Mouse (Mus musculus) ovary, postnatal 10 days (tissue): Measurements from ENCODE around the gene Smtn.

ENCODE experiments used
- DNase-seq: peaks from one replicate; pipeline ENCODE4 v3.0.0; 2022; ENCODE audit warnings: low spot score

Smtn gene

GRCm38 (mm10) chr11:3526979-3527738, 13.3 kb downstream of the Smtn start:
- DNase-seq = no peak

GRCm38 (mm10) chr11:3526207-3526606, 14.2 kb downstream of the Smtn start:
- no peak for DNase-seq

GRCm38 (mm10) chr11:3525560-3525959, 14.9 kb downstream of the Smtn start:
- no peak for DNase-seq

GRCm38 (mm10) chr11:3523840-3524582, 16.4 kb downstream of the Smtn start:
- DNase-seq = no peak

GRCm38 (mm10) chr11:3522285-3523000, 18.0 kb downstream of the Smtn start:
- no peak for DNase-seq

GRCm38 (mm10) chr11:3521339-3522224, 18.8 kb downstream of the Smtn start:
- no peak for DNase-seq

- no peak for DNase-seq
Observed at GRCm38 (mm10) chr11:3520919-3521318, 19.5 kb downstream of the Smtn start.

- DNase-seq = no peak
Observed at GRCm38 (mm10) chr11:3519756-3520398, 20.5 kb downstream of the Smtn start.

GRCm38 (mm10) chr11:3519051-3519726, 21.2 kb downstream of the Smtn start:
- DNase-seq = no peak

- no peak for DNase-seq
Observed at GRCm38 (mm10) chr11:3517846-3518732, 22.3 kb downstream of the Smtn start.

- DNase-seq = no peak
Observed at GRCm38 (mm10) chr11:3516859-3517845, 23.3 kb downstream of the Smtn start.

- no peak for DNase-seq
Observed at GRCm38 (mm10) chr11:3516121-3516520, 24.3 kb downstream of the Smtn start.

GRCm38 (mm10) chr11:3515637-3516036, 24.8 kb downstream of the Smtn start:
- no peak for DNase-seq

GRCm38 (mm10) chr11:3515216-3515615, 25.2 kb downstream of the Smtn start:
- no peak for DNase-seq

GRCm38 (mm10) chr11:3514529-3515054, 25.8 kb downstream of the Smtn start, which contains the start of gene Selenom:
Selenom (plus strand) TSS chr11:3514684.
- DNase-seq = peak; percentile 82

- no peak for DNase-seq
Observed at GRCm38 (mm10) chr11:3513291-3513690, 27.1 kb downstream of the Smtn start.

GRCm38 (mm10) chr11:3510321-3510720, 30.1 kb downstream of the Smtn start:
- no peak for DNase-seq
